Mouse (Mus musculus): ENCODE data around the gene Atp1b1.

Gene Atp1b1

GRCm38 (mm10) chr1:164458245-164458613 is at the start of gene Atp1b1:
Gene Atp1b1 (minus strand): TSS chr1:164458355.
- DNase-seq (ENCODE audit: low spot score): peak; percentile 91

GRCm38 (mm10) chr1:164505096-164505495 is 46.9 kb upstream of the Atp1b1 start:
- DNase-seq (ENCODE audit: low spot score): no peak

GRCm38 (mm10) chr1:164503140-164503730 is 45.1 kb upstream of the Atp1b1 start:
- DNase-seq (ENCODE audit: low spot score): no peak

GRCm38 (mm10) chr1:164502231-164502630 is 44.1 kb upstream of the Atp1b1 start:
- no peak for DNase-seq (ENCODE audit: low spot score)

- no peak for DNase-seq (ENCODE audit: low spot score)
These were observed 36.8 kb upstream of the Atp1b1 start for GRCm38 (mm10) chr1:164494741-164495512.

- no peak for DNase-seq (ENCODE audit: low spot score)
These were observed 36.1 kb upstream of the Atp1b1 start for GRCm38 (mm10) chr1:164494215-164494614.

- DNase-seq (ENCODE audit: low spot score): peak; percentile 36
These were observed 35.0 kb upstream of the Atp1b1 start for GRCm38 (mm10) chr1:164493042-164493705.

- no peak for DNase-seq (ENCODE audit: low spot score)
These were observed 34.3 kb upstream of the Atp1b1 start for GRCm38 (mm10) chr1:164492476-164492875.

GRCm38 (mm10) chr1:164489961-164490594 is 31.9 kb upstream of the Atp1b1 start:
- no peak for DNase-seq (ENCODE audit: low spot score)

- no peak for DNase-seq (ENCODE audit: low spot score)
These were observed 25.6 kb upstream of the Atp1b1 start for GRCm38 (mm10) chr1:164483728-164484127.

GRCm38 (mm10) chr1:164482833-164483232 is 24.7 kb upstream of the Atp1b1 start:
- DNase-seq (ENCODE audit: low spot score): no peak

- DNase-seq (ENCODE audit: low spot score): no peak
These were observed 23.6 kb upstream of the Atp1b1 start for GRCm38 (mm10) chr1:164481645-164482354.

GRCm38 (mm10) chr1:164480755-164481644 is 22.8 kb upstream of the Atp1b1 start:
- no peak for DNase-seq (ENCODE audit: low spot score)

- no peak for DNase-seq (ENCODE audit: low spot score)
These were observed 17.7 kb upstream of the Atp1b1 start for GRCm38 (mm10) chr1:164475895-164476294.

- DNase-seq (ENCODE audit: low spot score): no peak
These were observed 16.8 kb upstream of the Atp1b1 start for GRCm38 (mm10) chr1:164474778-164475511.

- DNase-seq (ENCODE audit: low spot score): no peak
These were observed 16.2 kb upstream of the Atp1b1 start for GRCm38 (mm10) chr1:164474310-164474709.

- DNase-seq (ENCODE audit: low spot score): no peak
These were observed 15.2 kb upstream of the Atp1b1 start for GRCm38 (mm10) chr1:164473398-164473797.

GRCm38 (mm10) chr1:164471632-164472031 is 13.5 kb upstream of the Atp1b1 start:
- no peak for DNase-seq (ENCODE audit: low spot score)

GRCm38 (mm10) chr1:164470985-164471384 is 12.8 kb upstream of the Atp1b1 start:
- no peak for DNase-seq (ENCODE audit: low spot score)

GRCm38 (mm10) chr1:164468329-164468728 is 10.2 kb upstream of the Atp1b1 start:
- no peak for DNase-seq (ENCODE audit: low spot score)

All from urinary bladder, postnatal 14 days (tissue).